Mouse (Mus musculus) gastrocnemius, adult 8-10 months (tissue): Measurements from ENCODE around the gene Coro2a. TPM values are rescaled to one million over a fixed set of nuclear protein-coding genes. Genes with fewer than 3 reads are reported as not detected.

Experiments
- DNase-seq, 2 experiments: peaks; one replicate each; pipeline ENCODE4 v3.0.0; 2022; ENCODE audit warnings: low spot score in 2 of 2
- total RNA-seq, 4 experiments: library from RNA; stranded (reverse); gene quantifications; 2 replicates each; pipeline ENCODE4 v1.2.4; 2022

The Coro2a gene
- total RNA-seq, 4 experiments from 2014 or later, result 0.22 to 0.61 (median 0.27) TPM; not detected in 1

DNA sequence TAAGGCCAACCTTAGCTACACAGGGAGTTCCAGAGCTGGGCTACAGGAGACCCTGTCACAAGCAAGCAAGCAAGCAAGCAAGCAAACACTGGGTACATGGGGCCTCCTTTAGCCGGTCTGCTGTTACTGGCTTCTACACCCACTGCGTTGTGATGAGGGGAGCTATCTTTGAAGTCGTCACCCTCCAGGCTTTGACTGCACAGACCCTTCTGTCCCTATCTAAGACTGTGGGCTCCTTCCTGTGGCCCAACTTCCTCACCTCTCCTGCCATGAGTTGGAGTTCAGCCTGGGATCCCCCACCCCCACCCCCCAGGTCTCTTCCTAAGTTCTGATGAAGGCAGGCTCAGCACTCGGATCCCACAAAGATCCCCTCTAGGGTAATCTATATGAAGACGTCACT lies 40.0 kb downstream of the Coro2a start:
- DNase-seq, result no peak

DNA sequence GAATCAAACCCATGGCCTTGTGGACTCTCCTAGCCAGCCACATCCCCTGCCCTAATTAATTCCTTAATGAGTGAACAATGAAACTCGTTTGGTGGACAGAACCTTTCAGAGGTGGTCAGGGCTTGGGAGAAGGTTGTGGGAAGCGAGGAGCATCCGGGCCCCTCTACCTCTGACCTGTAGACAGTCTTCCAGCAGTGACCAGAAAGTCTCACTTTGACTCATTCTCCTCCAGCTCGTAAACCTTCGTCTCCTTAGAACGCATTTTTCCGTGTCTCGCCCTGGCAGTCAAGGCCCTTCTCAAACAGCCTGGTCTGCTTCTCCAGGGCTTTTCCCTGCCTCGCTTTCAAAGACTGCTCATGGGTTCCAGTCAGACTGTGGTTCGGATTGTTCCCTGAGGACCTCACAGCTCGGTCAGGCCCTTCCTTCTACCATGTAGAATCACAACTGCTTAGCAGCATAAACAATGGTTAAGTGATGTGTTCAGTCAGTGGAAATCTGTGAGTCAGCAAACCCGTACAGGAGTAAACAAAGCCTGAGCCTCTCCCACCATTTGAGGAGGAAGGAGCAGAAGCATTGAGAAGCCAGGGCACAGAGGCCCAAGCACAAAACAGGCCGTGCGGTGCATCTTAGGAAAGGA lies 41.8 kb downstream of the Coro2a start:
- DNase-seq, result no peak

DNA sequence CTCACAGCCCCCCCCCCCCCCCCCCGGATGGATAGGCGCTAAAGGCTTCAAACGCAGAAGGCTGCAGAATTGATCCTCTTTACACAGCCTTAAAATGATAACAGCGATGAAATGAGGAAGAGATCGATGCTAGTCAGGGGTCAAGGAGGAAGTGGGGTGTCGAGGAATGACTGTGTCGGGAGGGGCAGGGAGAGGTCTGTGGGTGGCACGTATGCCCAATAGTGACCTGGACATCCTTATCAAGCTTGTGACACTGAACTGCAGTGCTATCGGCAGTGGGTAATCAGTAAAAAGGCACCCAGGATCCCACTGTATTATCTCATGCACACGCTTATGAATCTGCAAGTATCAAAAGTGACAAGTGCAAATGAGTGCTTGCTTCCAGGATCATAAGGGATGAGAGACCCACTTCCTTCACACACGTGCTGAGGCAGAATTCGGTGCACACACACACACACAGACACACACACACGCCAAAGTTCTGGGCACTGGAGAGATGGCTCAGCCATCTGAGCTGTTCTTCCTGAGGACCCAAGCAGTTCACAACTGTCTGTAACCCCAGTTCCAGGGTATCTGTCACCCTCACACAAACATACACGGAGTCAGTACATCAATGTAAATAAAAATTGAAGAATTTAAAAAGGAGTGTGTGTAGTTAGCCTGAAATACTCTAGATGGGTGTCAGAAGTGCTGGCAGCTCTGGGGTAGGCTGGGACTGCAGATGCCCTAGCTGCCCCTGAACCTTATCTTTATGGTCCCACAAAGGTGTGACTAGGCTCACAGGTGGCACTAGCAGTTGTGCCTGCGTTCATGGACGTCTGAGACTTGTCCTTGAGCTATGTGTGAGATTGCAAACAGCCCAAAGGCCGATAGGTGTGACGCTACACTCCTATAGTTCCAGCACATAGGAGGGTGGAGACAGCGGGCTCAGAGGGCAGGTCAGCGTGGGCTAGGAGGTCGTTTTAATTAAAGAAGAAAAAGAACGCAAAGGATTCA lies 43.0 kb downstream of the Coro2a start:
- no peak for DNase-seq

DNA sequence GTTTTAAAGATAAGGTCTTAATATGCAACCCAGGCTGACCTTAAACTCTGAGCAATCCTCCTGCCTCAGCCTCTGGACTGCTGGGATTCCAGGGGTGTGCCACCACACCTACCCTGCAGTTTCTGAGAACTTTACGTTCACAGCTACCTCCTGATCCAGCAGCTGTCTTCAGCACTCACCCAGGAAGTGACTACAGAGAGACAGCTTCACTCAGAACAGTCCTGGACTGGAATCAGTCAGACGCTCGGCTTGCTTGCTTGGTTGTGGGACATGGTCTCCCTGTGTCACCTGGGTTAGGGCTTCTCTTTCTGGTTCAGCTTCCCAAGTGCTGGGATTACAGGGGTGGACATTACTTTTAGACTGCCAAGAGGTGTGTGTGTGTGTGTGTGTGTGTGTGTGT lies 45.1 kb downstream of the Coro2a start:
- DNase-seq, result no peak

DNA sequence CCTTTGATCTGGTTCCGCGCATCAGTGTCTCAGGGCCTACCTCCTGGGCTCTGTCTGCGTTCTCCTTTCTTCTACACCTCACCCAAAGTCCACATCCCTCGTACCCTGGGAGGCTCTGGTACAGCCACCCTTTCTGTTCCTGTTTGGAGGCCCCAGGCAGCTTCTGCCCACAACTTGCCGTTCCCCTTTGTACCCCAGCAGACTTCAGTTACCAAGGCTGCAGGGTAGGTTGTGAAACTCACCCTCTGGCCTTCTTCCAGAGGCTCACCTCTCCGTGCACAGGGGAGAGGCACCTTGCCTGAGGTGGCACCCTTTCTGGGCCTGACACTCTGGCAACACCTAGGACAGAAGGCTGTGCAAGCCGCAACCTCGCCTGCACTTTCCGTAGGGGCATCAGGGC lies 46.2 kb downstream of the Coro2a start:
- no peak for DNase-seq

DNA sequence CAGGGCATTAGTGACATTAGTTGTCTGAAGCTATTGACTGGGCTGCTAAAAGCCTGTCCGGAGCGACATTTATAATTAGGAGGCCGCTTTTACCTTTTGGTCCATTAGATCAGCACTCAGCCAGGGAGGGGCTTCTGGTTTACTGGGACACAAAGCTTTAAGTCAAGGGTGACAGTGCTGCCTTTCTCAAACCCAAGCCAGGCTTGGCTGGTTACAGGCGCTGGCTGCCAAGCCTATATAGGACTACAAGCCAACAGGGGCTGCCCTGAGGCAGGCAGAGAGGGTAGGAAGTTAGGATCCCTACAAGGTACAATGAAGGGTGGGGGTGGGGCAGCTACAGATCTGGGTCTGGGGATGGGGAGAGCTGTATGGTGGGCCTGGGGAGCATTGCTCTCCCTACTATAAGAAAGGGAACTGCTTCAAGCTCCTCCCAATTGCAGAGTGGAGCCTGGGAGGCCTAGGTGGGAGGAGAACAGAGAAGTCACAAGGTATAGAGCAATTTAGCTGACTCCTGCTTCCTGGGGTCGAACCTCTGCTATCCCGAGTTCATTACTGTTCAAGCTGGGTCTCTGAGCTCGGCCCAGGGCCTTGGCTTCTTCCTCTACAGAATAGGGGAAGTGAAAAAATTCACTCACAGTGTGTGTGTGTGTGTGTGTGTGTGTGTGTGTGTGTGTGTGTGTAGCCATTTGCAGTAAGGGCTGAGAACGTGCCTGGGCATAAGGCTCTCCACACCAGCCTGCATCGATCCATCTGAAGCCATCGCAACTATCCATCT lies 47.5 kb downstream of the Coro2a start:
- no peak for DNase-seq

DNA sequence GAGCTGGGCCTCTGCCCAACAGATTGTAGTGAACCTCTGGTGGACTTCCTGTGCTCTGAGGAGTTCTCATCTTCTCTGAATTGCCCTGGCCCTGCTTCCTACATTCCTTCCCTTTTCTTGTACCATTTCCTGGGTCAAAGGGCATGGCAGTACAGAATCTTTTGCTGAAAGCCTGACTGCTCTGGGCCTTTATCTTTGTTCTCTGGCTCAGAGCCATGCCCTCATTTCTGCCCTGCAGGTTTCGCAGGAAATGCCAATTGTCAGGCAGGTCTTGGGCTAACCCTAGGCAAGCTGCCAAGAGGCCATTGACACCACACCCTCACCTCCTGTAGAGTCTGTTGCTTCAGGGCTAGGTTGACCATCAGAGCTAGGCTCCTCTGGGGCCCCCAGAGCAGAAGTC lies 48.1 kb downstream of the Coro2a start:
- DNase-seq, result no peak

DNA sequence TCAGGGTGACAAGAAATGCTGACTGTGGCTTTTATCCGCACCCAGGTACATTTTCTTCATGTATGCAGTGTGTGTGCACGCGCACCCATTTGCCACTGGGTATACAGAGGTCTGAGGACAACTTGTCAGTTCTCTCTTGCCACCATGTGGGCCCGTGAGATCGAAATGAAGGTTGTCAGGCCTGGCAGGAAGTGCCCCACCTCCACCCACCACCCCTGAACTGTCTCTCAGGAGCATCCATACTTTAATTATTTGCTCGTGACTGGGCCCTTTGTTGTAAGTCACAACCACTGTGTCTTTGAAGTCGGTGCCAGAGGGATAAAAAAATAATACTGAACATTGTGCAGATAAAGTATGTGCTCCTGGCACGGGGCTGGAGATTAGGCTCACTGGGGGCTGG lies 51.6 kb downstream of the Coro2a start:
- DNase-seq, result no peak

DNA sequence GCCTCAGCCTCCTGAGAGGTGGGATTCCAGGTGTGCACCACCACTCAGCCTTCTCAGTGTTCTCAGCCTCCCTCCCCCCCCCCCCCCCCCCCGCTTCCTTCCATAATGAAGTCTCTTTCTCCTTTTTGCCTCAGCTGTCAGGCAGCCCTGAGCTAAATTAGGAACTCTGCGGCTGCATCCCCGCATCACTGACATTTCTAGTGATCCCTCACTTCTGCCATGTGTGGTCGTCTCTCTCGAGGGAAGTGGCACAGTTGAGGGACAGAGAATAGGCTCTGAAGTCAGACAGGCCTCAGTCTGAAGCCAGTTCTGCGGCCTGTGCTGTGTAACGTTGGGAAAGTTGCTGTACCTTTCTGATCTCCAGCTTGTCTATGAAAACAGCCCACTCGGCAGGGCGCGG lies 52.0 kb downstream of the Coro2a start:
- no peak for DNase-seq

DNA sequence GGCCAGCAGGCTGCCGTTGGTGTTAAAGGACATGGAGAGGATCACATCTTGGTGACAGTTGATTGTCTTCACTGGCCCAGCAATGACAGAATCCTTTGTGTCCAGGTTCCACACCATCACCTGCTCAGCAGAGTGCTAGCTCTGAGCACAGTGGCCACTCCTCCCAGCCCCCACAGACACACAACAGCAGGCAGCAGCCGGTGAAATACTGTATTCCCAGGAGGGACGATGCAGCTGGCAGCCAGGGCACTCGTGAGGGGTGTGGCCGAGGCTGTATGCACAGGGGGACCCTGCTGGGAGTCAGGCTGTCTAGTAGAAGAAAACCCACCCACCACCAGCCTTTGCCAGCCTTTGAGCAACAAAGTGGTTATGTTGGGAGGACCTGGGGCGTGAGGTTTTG lies 55.3 kb downstream of the Coro2a start:
- DNase-seq, result no peak

DNA sequence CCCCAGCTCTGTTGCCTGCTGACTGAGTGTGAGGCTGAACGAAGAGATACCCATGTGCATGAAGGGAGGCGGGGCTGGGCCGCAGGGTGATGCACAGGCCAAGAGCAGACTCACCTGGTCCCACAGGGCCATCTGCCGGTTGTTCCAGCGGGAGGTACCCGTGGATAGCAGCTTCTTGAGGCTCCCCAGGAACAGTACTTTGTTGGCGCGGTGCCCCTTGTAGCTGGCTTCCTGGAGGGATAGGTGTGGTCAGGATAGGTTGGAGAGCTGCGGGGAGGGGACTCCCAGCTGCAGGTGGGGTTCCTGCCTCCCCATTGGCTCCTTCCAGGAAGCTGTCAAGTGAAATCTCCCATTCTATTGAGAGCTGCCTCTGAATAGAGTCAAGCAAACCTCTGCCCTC lies 56.5 kb downstream of the Coro2a start:
- DNase-seq, result no peak

DNA sequence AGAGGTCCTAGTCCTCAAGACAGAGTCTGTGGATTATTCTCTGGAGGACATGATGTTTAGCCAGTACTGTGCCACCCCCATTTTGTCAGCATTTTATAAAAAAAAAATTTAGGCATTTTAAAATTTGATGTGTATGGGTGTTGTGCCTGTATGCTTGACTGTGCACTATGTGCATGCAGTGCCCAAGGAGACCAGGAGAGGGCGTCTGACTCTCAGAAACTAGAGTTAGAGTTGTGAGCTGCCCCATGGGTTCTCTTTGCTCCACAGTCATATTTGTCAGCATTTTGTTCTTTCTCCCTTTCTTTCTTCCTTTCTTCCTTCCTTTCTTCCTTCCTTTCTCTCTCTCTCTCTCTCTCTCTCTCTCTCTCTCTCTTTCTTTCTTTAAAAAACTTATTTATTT lies 57.7 kb downstream of the Coro2a start:
- DNase-seq, result no peak

DNA sequence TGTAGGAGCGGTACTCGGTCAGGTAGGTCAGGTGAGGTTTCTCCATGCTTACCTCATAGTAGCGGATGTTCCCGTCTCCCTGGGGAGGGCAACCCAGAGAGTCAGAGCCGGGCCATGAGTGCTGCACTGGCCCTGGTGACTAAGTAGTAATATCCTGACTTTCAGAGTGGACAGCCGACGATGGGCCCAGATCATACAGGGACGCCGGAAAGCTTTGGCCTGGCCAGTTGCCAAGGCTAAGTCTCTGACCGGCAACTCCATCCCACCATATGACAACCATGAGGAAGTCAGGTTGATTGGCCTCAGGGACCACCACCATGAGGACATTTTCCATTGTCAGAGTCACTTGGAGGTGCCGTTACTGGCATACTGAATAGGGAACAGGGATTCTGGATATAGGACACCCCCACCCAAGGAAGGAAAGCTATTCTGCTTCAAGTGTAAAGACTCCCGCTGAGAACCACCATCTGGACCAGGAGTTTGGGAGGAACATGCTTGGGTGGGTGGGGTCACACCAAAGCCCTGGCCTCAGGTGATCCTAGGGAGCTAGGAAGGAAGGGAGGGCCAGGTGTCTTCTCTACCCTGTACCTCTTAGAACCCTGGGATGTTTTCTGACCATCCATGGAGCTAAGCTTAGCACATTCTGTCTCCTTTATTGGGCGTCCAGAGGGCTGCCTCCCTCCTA lies 58.5 kb downstream of the Coro2a start:
- no peak for DNase-seq

DNA sequence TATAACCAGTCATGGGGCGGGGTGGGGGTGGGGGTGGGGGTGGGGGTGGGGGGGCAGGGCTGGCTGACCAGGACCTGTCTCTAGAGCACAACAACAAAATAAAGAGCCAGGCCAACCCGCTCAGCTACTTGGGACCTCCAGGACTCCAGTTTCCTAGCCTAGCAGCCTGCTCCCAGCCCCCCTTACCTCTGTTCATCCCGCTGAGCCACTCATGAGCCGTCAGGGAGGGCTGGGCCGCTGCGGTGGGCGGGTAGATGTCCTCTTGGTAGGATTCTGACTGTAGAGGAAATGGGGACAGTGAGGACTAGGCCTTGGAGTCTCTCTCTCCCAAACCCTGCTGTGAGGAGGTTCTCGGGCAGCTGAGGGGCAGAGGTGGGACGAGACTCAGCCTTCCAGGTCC lies 60.3 kb downstream of the Coro2a start:
- no peak for DNase-seq

DNA sequence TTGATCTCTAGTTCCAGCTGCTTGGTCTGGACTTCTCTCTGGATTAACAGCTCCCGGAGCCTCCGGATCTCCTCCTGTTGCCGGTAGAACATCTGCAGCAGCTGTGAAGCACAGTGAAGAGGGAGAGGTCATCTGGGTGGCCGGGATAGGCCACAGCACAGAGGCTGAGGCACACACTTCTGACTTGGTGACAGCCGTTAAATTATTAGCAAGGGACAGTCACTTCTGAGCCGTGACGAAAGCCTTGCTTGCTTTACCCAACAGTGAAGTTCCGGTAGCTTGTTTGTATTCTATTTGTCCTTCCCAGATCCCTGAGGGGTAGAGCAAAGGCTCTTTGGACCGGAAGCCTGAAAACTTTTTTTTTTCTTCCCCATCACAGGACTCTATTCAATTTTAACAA lies 62.8 kb downstream of the Coro2a start:
- no peak for DNase-seq

DNA sequence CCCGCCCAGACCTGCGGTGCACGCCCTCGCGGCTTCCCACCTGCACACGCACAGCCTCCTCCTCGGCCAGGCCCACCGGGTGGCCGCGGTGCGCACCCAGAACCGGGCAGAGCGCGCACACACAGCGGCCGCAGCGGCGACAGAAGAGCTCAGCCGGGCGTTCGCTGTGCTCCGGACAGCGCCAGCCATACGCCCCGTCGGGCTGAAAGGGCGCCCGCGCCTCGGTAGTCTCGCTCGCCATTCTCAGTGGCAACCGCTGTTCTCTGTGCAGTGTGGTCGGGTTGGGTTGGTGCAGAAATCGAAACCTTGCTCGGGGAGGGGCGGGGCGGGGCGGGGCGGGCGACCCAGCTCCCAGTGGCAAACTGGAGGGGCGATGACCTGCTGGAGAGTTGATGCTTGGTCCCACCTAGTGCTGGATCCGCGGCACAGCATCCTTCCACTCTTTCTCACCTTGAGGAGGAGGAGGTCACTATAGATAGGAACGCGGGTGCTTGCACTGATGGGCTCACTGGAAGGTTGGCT lies 66.1 kb downstream of the Coro2a start, which contains the start of gene Trim14:
TSS of gene Trim14 (minus strand) at position 302 of the 522 bp plus-strand sequence.
- no peak for DNase-seq

DNA sequence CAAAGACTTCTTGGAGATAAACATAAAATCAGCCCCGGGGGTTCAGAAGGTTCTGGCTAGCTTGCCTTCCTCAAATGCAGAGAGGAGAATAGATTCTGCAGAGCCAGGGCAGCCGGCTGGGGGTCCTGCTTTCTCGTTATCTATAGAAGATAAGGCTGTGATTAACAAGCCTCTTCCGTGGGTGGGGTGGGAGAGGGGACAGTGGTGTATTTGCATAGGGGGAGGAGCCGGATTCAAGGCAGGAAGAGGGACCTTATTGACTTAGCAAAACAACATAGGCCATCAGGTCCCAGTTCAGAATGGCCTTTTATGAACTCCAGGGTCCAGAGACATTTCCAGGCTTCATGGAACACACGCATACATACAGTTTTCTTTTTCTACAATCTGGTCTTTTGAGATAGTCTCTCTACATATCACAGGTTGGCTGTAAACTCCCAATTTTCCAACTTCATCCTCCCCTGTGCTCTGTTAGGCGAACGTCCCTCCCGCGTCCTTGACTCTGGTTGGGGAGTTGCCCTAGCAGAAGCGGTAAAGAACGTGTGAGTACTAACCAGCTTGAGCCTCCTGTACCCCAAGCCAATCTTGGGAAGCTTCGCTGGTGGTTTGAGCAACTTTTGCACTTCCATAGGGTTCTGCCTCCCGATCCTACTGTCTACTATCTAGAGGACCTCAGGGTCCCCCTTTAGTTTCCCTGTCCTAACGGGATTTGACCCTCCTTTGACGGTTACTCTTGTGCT lies 66.7 kb downstream of the Coro2a start:
- DNase-seq, result no peak

DNA sequence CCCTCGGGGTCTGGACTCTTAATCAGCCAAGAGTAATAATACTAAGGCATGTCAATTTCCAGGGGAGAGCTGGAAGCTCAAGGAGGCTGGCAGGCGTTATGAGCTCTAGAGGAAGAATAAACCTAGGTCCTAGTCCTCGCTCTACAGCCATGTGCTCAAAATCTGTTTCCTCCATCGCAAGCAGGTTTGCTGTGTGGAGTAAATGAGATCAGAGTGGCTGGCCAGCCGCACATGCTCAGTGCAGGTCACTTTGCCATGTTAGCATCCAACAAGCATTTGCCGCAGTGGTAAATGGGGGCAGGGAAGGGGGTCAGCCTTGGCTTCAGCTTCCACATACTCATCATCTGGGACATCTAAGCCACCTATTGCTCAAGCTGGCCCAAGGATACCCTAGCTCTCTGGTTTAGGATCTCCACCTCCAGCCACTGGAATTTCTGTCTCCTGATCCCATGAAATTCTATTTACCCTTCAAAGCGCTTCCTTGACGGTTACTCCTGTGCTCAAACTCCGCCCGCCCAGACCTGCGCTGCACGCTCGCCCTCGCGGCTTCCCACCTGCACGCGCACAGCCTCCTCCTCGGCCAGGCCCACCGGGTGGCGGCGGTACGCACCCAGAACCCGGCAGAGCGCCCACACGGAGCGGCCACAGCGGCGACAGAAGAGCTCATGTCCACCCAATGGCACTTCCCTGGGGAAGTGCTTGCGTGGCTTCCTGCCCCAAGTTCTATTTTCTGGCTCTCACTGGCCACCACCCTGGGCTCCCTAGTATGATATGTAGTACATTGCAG lies 67.9 kb downstream of the Coro2a start:
- no peak for DNase-seq

DNA sequence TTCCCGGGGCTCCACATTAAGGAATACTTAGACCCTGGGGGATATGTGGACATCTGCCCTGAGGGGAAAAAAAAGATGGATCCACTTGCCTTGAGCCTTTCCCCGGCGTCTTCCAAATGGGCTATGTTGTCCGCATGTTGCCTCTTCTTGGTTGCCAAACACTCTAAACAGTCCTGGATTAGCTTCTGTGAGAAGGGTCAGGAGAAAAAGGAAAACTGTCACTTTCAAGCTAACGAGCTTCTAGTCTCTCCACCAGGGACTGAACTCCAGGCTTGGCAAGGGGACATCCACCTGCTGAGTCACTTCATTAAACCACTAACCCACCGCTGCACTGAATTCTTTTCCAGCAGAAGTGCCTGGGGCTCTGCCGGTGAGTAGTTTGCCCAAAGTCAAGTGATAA lies 69.1 kb downstream of the Coro2a start:
- no peak for DNase-seq

DNA sequence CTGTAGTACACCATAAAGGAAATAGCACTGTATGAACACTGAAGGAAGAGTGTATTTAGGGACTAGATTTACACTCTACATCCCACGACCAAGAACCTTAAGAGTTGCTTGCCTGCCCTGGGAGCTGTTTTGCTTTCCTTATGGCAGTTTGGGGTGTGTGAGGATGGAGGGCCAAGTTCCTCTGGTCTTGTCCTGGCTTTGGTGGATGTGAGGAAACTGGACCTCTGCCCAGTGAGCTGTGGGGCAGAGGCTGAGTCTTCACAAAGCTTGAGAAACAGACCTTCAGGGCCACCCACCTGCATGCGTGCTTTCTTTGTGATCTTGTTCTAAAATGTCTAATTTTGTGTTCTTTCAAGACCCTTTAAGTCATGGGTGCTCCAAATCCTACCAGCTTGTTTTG lies 69.5 kb downstream of the Coro2a start:
- DNase-seq, result no peak
